Mouse (Mus musculus) megakaryocyte progenitor cell, adult 5-6 weeks (primary cell): ENCODE data around the gene 2610528J11Rik. TPM values are rescaled to one million over a fixed set of nuclear protein-coding genes. Genes with fewer than 3 reads are reported as not detected.

Source experiments
- total RNA-seq, 2 experiments: library from RNA; stranded (forward) in 1 of 2; stranded (reverse) in 1 of 2; fragments of 157-497, 149-512 nt in 1 of 2; fragments of 200-1000 nt in 1 of 2; gene quantifications; 2 replicates each; pipeline versions ENCODE4 v1.2.3 to v1.2.4; 2015 to 2017

The 2610528J11Rik gene
- total RNA-seq, 2 experiments from 2014 or later, result not detected

Other genes with a start within 250 kb of the 2610528J11Rik start
- gene Ptprf, start 235.6 kb upstream of the 2610528J11Rik start, total RNA-seq (2015), result 0.07 TPM in 1 of 2 replicates, not detected in the other
- 0.24 TPM in 1 of 2 replicates, not detected in the other for gene Ptprf, start 235.6 kb upstream of the 2610528J11Rik start, total RNA-seq (2017)
- gene Szt2, start 117.7 kb upstream of the 2610528J11Rik start, total RNA-seq (2015), result 12.0 and 13.7 TPM in 2 replicates
- gene Szt2, start 117.7 kb upstream of the 2610528J11Rik start, total RNA-seq (2017), result 4.0 and 5.3 TPM in 2 replicates
- gene Med8, start 117.7 kb upstream of the 2610528J11Rik start, total RNA-seq (2015), result 66.5 and 94.1 TPM in 2 replicates
- gene Med8, start 117.7 kb upstream of the 2610528J11Rik start, total RNA-seq (2017), result 90.5 and 104 TPM in 2 replicates
- gene Elovl1, start 98.9 kb upstream of the 2610528J11Rik start, total RNA-seq (2015), result 73.6 and 93.7 TPM in 2 replicates
- gene Elovl1, start 98.9 kb upstream of the 2610528J11Rik start, total RNA-seq (2017), result 58.7 and 64.1 TPM in 2 replicates
- 42.5 and 50.4 TPM in 2 replicates for gene Cdc20, start 89.6 kb upstream of the 2610528J11Rik start, total RNA-seq (2015)
- gene Cdc20, start 89.6 kb upstream of the 2610528J11Rik start, total RNA-seq (2017), result 87.4 and 89.5 TPM in 2 replicates
- 1.1 and 9.0 TPM in 2 replicates for gene Mpl, start 69.5 kb upstream of the 2610528J11Rik start, total RNA-seq (2015)
- 0.12 and 0.95 TPM in 2 replicates for gene Mpl, start 69.5 kb upstream of the 2610528J11Rik start, total RNA-seq (2017)
- 4.3 and 4.4 TPM in 2 replicates for gene Tie1, start 36.9 kb upstream of the 2610528J11Rik start, total RNA-seq (2015)
- 3.5 and 4.3 TPM in 2 replicates for gene Tie1, start 36.9 kb upstream of the 2610528J11Rik start, total RNA-seq (2017)
- gene Tmem125, start 17.0 kb downstream of the 2610528J11Rik start, total RNA-seq (2015), result 0.25 and 0.71 TPM in 2 replicates
- 0.41 TPM in 1 of 2 replicates, not detected in the other for gene Tmem125, start 17.0 kb downstream of the 2610528J11Rik start, total RNA-seq (2017)
- gene Cfap57, start 93.8 kb downstream of the 2610528J11Rik start, total RNA-seq (2015), result 1.2 and 1.5 TPM in 2 replicates
- 3.5 and 4.3 TPM in 2 replicates for gene Cfap57, start 93.8 kb downstream of the 2610528J11Rik start, total RNA-seq (2017)
- 144 and 146 TPM in 2 replicates for gene Ebna1bp2, start 93.8 kb downstream of the 2610528J11Rik start, total RNA-seq (2015)
- 133 and 168 TPM in 2 replicates for gene Ebna1bp2, start 93.8 kb downstream of the 2610528J11Rik start, total RNA-seq (2017)
- not detected in 2 replicates for gene Olfr62, start 132.0 kb downstream of the 2610528J11Rik start, total RNA-seq (2015)
- gene Olfr62, start 132.0 kb downstream of the 2610528J11Rik start, total RNA-seq (2017), result not detected in 2 replicates
- gene Olfr1342, start 165.8 kb downstream of the 2610528J11Rik start, total RNA-seq (2015), result not detected in 2 replicates
- gene Olfr1342, start 165.8 kb downstream of the 2610528J11Rik start, total RNA-seq (2017), result not detected in 2 replicates
- gene Olfr1341, start 176.5 kb downstream of the 2610528J11Rik start, total RNA-seq (2015), result not detected in 2 replicates
- not detected in 2 replicates for gene Olfr1341, start 176.5 kb downstream of the 2610528J11Rik start, total RNA-seq (2017)
- gene Olfr1340, start 193.1 kb downstream of the 2610528J11Rik start, total RNA-seq (2015), result not detected in 2 replicates
- not detected in 2 replicates for gene Olfr1340, start 193.1 kb downstream of the 2610528J11Rik start, total RNA-seq (2017)
- not detected in 2 replicates for gene Olfr1339, start 205.2 kb downstream of the 2610528J11Rik start, total RNA-seq (2015)
- not detected in 2 replicates for gene Olfr1339, start 205.2 kb downstream of the 2610528J11Rik start, total RNA-seq (2017)
- not detected in 2 replicates for gene Olfr1338, start 231.7 kb downstream of the 2610528J11Rik start, total RNA-seq (2015)
- not detected in 2 replicates for gene Olfr1338, start 231.7 kb downstream of the 2610528J11Rik start, total RNA-seq (2017)